Mouse (Mus musculus) layer of hippocampus, adult 11-12 months (tissue): ENCODE data around the gene Tmigd1.

Experiments used
- DNase-seq: peaks from one replicate; pipeline ENCODE4 v3.0.0; 2022; ENCODE audit warnings: low spot score

Gene Tmigd1

DNA sequence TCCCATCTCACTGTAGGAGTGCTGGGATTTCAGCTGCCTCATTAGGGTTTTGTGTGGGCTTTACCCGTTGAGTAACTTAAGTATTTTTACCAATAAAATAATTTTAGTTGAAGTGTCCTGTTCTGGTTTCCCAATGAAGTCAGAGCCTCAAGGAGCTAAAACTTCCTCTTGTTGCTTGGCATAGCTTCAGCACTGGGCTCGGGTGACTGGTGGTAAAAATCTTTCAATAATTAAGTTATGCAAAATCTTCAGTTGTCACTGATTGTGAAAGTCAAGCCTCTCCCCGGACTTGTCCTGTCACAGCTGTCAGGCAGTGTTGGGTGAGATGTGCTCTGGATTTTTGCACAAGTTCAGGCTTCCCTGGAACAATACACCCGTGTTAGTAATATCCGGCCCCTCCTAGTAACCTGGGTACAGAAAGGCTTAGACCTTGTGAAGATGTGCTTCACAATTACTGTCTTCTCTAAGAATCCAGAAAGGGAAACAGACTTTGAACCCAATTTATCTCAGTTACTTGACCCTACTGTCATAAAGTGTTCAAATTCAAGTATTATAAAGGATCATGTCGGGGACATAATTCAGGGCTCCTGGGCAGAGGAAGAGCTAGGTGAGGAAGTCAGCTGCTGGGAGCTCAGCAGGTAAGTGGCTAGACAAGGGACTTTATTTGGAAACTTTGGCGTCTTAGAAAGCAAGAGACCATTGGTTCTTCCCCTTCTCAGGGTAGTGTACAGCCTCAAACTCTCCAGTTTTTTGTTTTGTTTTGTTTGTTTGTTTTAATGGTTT, at the start of gene Tmigd1:
Gene Tmigd1, plus strand, starts transcription at position 581 of the 783 bp plus-strand sequence.
- DNase-seq: no peak

DNA sequence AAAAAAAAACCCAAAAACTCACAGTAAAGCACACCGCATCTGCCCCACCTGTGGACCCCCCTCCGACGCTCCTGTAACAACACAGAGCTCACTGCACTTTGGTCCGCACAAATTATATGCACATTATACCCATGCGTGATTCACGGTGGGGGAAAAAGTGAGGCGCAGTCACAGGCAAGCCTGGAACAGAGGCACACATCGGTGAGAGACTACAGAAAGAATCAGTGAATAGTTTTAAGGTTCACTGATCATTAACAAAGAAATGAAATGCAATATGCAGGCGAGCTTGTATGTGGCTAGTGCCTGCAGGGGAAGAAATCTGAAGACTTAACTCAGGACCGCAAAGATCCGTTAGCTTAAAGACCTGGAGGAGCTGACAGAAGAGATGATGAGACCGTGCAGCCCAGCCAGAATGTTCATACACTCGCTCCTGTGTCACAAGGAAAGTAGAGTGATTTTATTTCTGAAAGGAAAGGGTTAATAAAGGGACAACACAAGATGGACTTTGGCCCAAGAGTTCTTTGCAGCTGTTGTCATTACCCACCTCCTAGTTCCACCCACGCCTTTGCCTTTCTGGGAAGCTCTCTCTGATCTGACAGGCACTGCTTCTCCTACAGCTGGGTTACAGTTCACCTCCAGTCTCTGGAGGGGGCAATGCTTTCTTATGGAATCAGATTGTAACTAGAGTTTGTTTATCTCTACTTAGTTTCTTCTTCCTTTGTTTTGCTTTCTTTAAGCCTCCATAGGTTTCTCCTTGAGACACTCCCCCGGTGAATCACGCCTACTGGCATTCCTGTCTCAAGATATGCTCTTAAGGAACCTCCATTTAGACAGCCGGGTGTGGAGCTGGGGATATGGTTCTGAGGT, 47.3 kb upstream of the Tmigd1 start:
- DNase-seq: no peak

DNA sequence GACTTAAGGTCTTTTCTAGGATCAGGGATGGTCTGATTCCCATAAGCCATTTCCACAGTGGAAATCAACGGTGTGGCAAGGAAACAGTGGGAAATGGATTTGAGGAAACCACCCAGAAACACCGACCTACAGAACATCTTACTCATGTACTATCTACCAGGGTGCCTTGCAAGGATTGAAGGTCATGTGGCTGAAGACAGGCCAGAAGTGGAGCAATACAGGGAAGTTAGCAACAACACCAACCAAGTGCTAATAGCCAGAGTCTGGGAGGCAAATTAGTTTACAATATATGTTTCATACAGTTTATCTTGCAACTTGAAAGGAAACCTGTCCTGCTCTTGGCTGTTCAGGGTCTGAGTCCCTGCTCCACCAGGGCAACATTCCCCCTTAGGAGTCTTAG, 45.4 kb upstream of the Tmigd1 start:
- no peak for DNase-seq

DNA sequence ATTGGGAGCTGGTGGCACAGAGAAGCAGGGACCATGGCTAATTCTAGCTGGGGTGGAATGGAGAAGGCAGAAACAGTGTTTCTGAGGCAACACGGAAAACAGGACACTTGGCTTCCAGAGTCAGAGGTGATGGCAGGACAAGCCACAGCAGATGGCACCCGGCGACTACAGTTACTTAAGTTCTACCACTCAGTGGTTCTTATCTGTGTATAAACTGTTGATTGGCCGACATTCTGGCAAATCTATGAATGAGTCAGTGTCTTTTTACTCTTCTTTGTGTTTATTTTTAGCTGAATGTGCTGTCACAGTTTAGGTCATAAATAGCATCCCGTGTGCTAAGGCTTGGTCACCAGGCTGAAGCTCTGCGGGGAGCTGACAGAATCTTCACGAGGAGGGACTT, 44.8 kb upstream of the Tmigd1 start:
- no peak for DNase-seq

DNA sequence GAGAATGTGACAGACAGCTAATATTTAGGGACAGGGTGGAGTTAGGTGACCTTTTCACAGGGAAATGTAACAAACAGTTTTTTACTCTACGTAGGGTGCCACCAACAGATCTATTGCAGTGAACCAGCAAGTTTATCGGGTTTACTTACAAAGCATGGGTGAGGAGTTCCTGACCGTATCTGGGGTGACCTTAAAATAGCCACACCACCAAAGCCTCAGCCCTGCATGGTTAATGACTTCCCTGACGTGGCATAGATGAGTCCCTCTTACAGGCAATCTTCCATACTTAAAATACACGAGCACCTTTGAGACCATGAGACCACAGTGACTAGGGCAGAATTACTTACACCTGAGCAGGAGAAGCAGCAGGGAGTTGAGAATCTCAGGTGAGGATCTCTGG, 43.2 kb upstream of the Tmigd1 start:
- no peak for DNase-seq

DNA sequence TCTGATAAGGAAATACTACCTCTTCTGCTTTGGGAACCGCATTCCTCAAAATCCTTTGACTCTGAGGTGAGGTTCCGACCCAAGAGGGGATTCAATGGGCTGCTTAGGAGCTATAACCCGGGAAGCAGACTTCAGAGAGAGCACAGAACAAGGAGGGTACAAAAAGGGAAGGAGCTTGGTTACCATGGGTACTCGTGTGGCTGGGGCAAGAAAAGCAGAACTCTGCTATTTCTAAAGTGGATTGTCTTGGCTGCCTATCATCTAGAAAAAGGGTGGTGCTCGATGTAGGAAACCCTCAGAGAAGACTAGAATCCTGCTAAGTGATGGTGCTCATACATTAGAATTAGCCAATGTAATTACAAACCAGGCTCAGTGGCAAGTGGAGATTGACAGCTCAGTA, 42.7 kb upstream of the Tmigd1 start:
- DNase-seq: no peak

DNA sequence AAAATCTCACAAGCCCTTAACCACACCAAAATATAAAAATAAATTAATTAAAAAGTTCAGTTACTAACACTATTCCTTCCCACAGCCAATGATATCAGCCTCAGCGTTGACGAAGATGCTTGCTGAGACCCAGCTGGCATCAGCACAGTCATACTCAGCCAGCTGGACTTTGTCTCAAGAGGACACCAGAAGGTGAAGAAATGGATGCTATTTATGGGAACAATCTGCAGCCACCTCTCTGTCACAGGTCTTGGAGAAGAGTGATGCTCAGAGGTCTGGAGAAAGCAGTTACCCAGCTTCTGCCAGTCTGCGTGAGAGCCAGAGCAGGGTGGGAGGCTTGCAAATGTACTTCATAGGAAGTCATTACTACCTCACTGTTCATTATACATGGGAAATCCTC, 40.8 kb upstream of the Tmigd1 start:
- no peak for DNase-seq

DNA sequence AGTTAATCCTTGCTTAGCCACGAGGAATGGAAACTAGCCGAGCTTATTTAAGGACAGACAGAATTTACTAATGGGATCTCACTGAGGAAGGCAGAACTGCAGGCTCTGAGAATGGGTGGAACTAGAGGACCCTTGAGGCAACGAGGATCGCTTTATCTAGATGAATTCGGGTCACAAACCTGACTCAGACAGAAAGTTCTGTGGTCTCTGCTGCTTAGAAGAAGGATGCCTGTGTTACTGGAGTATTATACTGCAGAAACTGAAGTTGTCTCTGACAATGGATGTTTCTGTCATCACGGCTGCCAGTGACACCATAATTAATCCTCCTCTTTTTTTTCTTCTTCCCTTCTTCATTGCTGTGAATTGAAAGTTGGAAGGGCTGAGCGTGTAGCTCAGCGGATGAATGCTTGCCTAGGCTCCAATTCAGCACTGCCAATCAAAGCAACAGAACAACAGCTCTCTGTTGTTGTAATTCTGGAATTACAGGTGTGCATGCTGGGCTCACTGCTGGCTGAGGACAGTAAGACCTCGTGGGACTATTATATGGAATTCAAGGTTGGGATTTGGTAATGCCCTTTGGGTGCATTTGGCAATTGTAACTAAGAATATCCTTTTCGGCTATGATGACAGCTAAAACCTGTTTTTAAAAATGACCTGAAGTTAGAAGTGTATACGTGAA, 29.3 kb upstream of the Tmigd1 start:
- DNase-seq: no peak

DNA sequence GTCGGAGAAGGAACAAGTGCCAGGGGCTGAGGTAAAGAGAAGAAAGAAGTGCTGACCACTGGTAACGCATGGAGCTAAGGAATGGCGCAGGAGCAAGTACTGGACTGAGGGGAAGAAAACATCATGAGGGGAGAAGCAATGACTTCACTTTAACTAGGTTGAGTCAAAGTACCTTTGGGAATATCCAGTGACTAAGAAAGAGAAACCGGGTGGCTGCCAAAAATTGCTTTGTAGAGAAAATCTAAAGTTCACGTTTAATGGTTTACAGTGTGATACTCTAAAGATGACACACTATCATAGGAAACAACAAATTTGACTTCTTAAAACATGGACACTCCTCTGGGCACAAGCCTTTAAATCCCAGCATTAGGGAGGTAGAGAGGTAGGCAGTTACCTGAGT, 28.1 kb upstream of the Tmigd1 start:
- DNase-seq: no peak

DNA sequence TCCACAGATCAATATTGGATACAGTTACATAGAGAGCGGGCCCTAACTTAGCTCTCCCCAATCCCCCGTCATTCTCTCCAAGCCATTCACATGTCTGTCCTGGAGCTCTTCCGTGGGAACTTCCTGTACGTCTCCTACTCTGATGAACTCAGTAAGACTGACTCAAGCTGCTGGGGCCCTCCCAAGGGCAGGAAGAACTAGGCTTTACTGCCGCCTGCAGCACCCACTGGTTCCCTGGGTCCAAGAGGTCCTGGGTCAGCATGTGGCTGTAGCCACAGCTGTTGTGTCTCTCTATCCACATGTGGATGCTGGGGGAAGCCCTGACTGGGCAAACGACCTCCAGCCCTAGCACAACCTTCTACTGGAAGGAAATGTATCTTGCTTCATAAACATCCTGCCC, 27.2 kb upstream of the Tmigd1 start:
- no peak for DNase-seq

DNA sequence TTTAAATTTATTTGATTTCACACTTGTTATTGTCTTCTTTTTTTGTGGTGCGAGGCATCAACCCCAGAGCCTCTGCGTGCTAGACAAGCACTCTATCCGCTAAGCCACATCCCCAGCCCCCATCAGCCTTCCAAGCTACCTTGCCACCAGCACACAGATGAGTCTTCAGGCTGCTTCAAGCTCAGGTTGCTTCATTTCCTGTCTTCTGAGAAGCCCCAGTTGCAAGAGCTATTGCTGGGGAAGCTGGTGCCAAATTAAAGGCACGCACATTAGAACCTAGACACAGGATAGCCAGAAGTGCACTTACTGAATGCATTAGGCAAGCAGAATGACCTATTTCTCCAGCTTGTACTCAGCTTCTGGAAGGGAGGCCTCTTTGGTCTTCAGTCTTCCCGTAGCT, 22.1 kb upstream of the Tmigd1 start:
- no peak for DNase-seq

DNA sequence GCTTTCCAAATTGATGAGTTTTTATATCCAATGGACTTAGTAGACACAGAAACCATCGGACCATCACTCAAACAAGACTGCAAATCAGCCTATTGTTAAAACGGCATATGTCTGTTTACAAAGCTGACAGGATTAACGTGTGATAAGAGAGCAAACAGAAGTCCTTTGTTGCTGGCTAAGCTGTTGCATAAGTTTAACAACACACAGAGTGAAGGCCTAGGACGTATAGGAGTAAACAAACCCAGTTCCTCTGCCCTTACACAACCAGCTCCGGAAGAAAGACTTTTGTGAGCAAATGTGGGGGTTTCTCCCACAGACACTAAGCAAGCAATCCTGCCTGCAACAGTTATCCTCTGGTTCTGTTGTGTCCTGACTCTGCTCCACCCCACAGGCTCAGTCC, 17.5 kb upstream of the Tmigd1 start:
- no peak for DNase-seq

DNA sequence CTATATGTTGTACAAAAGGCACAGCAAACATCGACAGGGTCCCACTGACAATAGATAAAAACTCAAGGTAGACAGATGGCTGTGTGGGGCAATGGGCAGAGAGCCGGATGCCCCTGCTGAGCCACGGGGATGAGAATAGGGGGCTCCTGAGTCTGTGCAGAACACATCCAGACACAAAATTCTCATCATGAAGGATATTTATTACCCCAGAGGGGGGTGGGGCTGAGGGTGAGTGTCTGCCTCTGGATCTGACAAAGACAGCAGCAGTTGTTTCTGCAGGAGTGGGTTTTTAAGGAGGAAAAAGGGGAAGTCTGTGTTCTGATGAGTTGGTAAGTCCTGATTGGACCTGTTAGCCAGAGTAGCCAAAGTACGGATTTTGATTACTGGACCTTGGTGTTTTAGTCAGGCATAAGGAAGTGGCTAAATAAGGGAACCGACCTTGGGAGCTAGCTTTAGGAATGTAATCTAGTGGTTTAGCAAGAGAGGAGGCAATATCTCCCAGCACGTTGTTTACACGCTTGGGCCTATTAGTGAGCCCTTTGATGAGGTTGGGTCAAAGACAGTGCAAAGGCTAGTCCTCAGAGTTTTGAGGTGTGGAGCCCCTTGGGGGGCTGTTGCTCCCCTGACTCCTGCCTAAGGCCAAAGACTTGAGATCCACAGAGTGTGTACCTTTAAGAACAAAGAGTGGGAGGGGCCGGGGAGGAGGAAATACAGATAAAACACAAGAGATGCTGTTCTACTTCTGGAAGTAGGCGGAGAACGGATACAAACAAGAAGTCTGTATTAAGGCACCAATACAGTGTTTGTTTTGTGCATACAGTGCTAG, 12.4 kb upstream of the Tmigd1 start:
- DNase-seq: peak; percentile 20

DNA sequence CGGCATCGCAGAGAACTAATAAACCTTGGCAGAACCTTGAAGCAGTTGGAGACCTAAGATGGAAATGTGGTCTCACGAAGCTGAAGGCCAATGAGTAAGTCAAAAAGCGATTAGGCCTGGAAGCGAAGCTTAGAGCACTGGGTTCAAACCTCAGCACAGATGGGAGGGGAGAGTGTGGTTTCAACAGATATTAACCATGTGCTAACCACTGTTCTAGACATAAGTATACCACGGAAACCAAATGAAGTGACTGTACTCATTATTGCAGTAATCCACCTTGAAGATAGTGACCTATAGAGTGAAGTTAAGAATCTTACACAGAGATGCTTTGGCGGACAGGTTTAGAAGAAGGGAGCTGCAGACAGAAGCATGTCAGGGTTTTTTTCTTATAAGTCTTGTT, 10.8 kb upstream of the Tmigd1 start:
- DNase-seq: no peak

DNA sequence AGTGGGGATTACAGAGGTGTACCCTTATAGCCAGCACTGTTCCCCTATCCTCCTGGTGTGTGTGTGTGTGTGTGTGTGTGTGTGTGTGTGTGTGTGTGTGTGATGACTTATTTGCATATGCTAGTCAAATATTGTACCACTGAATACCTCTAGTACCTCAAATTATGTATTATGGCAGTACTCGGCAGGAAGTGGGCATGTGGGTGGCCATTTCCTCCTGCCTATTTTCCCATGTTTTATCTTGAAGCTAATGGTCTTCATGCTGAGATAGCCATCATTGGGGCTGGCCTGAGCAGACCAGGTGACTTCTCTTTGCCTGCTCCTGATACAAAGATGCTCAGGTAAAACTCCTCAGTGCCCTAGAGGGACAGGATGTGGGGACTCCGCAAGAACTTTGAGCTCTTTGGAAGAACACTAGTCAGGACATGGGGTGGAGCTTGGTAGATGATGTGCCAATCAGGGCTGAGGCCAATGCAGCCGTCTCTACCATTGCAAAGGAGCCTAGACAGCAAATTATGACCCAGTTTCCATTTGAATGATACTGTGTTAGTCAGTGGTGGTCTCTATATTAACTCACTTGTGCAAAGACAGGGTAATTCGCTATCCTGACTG, 10.1 kb upstream of the Tmigd1 start:
- no peak for DNase-seq

DNA sequence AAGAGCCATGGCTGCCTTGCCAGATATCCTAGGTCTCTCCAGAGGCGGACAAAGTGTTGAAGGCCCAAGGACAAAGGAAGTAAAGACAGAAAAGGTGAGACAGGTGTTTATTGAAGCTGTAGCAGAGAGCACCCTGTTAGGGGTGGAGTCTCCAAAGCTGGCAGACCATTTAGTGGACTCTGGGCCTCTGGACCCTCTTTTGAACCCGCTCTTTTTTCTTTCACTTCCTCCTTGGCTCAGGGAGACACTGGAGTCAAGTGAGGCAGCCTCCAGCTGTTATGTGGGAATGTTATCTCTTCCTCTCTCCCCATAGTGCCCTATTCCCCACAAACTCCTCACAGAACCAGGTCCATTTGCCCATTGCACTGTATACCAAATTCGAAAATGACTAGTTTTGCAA, 9.0 kb upstream of the Tmigd1 start:
- DNase-seq: no peak

DNA sequence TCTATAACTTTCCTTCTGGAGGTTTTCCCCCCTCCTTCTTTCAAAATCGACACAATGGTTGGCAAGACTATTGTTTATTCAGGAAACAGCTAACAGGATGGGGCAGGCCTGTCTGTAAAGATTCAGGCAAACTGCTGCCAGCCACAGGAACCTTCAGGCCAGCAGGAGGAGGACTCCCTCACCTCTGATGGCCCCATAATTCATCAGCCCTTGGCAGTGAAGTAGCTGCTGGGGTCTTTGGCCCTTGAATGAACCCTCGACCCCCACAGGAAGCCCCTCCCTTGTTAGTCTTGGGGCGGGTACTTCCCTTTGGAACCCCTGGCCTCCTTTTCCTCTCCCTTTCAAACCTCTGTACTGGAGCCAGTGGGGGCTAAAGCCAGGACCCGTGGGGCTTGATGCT, 8.4 kb upstream of the Tmigd1 start:
- DNase-seq: no peak

DNA sequence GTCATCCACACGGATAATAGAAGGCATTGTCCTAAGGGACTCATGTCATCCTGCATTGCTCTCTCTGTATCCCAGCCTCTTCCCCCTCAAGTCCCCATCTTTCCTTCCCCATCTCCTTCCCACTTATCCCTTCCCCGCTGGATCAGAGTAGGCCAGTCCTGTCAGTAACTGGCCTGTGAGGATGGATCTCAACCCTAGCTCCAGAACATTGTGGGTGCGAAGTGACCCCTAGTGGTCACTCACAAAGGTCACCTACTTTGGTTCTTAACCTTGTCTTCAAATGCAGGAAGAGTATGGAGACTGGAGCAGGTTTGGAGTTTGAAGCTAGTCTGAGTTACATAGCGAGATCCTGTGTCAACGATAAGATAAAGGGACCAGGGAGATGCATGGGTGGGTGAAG, 7.7 kb upstream of the Tmigd1 start:
- peak; percentile 56 for DNase-seq

DNA sequence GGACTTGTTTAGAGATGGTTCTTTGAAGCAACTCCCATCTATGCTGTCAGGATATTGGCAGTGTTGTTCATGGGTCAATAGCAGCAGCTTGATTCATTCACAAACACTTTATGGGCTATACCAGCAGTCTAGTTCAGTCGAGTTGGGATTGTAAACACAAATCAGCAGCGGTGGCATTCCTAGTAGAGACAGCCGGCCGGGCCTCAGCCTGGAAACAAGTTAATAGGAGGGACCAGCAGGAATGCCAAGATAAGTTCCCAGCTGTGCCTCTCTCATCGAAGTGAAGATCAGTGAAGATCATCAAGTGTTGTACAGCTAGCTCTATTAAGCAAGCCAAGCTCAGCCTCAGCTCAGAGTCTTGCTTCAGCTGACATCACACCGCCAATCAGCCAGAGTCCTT, 5.6 kb upstream of the Tmigd1 start:
- no peak for DNase-seq

DNA sequence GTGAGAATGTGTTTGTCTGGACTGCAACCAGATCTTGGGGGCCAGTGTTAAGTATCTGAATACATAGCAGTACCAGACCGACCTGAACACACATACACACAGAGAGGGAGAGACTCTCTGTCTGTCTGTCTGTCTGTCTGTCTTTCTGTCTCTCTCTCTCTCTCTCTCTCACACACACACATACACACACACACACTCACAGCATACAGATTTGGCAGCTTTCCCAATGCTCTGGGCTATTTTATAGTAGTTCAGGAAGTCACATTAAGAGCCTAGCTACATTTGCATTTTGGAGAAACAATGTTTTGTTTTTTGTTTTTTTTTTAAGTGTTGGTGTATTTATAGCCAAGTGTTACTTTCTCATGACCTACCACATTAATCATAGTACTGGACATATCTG, 4.8 kb upstream of the Tmigd1 start:
- DNase-seq: no peak

DNA sequence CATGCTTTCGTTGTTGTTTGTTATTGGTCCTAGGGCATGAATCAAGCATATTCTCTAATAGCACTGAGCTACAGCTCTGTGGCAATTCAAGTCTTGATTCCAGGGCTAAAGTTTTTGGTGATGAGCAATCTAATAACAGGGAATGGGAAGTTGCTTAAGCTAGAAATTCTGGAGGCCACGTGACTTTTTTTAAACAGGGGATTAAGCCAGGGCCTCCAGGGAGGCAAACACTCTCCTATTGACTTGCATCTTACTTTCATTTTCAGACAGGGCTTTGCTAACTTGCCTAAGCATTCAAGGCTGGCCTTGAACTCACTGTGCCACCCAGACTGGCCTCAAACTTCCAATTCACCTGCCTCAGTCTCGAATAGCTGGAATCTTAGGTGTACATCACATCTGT, 4.1 kb upstream of the Tmigd1 start:
- no peak for DNase-seq

DNA sequence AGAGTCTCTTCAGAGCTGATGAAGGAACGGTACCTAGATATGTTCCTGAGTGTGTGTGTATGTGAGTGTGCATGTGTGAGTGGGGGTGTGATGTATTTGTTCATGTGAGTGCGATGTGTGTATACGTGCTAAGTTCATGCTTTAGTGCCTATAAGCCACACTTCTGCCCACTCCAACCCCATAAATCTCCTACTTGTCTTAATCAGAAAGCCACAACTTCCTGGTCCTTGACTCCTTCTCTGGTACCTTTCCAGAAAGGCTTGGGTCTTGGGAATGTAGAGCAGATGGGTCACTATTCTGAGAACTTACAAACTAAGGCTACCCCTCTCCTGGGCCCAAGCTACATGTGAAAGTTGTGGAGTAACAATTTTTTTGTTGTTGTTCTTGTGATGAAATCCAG, 3.2 kb upstream of the Tmigd1 start:
- DNase-seq: no peak
